Mouse (Mus musculus) bone marrow macrophage, adult 2 months (primary cell): Measurements from ENCODE around the gene Mcm5.

Experiments used
- CTCF ChIP-seq: IDR thresholded peaks from 2 replicates; pipeline ENCODE4 v1.5.1; 2012; ENCODE audit warnings: low read depth, mild to moderate bottlenecking, low read length, moderate library complexity
- POLR2A ChIP-seq: IDR thresholded peaks from 2 replicates; pipeline ENCODE4 v1.6.1; 2012; ENCODE audit warnings: mild to moderate bottlenecking, low read depth, low read length, borderline replicate concordance

DNA sequence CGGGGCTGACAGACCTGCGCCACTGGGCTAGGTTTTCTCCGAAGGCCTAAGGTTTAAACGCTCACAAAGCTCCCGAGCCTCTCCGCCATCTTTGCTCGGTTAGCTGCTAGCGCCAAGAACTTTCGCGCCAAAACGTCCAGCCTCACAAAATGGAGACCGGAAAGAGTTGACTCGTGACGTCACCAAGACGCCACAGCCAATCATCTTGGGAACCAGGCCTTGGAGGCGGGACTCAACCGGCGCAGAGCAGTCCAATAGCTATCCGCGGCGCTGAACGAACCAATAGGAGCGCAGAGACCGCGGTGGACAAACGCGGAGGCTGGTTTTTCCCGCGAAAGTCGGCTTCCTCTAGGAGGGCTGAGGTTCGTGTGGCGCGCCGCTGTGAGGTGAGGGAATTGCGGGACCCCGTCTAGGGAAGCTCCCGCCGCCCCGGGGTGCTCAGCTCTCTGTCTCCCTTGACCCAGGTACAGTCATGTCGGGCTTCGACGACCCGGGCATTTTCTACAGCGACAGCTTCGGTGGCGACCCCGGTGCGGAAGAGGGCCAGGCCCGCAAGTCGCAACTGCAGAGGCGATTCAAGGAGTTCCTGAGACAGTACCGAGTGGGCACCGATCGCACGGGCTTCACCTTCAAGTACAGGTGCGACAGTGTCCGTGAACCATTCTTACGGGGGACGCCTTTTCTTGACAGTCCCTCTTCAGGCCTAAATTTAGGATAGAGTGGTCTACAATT is at the start of gene Mcm5:
- TF ChIP-seq CTCF (no peak), POLR2A (no peak)
